Mouse (Mus musculus) adrenal gland, postnatal 25 days (tissue): Measurements from ENCODE around the gene Rhoc. TPM values are rescaled to one million over a fixed set of nuclear protein-coding genes. Genes with fewer than 3 reads are reported as not detected.
A peak's percentile ranks its signal among the peaks of the same experiment; 100 is the strongest.
"Not testable (repeated sequence)": the region's sequence is repeated elsewhere in the genome, so short reads cannot be mapped to it uniquely, and the experiment has no call there.

Experiments used
- DNase-seq: peaks from one replicate; pipeline ENCODE4 v3.0.0; 2021; ENCODE audit warnings: mixed read lengths
- total RNA-seq: library from RNA; stranded (reverse); gene quantifications from 2 replicates; pipeline ENCODE4 v1.2.3, GENCODE M21; 2021

Rhoc gene
- total RNA-seq, 1 experiment from 2014 or later = 108 TPM

- DNase-seq = no peak
Measured at GRCm38 (mm10) chr3:104785284-104785683, 2.9 kb upstream of the Rhoc start.

DNA sequence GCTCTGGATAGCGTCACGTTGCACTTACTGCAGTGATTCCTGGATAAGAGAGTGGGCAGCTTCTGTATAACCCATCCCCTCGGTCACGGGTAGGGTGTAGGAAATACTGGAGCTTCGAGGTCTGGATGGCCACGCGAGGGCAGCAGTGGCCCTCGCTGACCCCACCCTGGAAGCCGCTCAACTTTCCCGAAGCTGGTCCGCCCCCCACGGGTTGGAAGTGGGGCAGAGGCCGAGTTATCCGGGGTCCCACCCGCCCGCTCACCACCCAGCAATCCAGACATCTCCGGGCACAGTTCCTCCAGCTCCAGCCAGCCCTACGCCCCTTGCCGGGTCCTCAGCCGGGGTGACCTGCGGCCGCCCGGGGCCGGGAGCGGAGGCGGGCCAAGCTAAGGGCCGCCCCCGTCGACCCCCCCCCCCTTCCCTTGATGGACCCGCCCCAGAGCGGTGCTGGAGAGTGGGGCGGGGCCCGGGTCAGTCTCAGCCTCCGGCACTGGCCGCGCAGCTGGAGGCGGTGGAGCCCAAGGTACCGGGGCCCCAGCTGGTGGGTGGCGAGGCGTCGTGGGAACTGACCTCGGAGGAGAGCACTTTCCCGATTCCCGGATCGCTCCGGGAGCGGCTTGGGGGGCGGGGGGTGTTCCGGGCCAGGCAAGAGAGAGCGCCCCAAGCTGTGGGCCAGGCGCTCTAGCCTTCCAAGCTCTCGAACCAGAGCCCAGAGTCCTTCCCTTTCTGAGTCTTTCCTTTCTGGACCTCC is 561 bp downstream of the Rhoc start:
- DNase-seq = peak; percentile 89

DNA sequence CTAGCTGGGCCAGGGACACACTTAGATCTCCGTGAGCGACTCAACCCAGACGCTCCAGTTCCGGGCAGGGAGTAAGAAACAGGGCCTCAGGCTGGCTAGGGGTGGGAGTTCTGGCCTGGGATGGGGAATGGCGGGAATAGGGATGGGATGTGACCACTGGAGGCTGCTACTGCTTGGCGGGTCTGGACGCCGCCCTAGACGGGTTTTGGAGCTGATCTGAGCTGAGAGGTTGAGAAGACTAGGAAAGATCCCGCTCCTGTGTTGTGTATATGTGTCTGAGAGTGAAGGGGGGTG is 1.1 kb downstream of the Rhoc start:
- no peak for DNase-seq

- DNase-seq = peak; percentile 51
Measured at GRCm38 (mm10) chr3:104789822-104790221, 1.6 kb downstream of the Rhoc start.

DNA sequence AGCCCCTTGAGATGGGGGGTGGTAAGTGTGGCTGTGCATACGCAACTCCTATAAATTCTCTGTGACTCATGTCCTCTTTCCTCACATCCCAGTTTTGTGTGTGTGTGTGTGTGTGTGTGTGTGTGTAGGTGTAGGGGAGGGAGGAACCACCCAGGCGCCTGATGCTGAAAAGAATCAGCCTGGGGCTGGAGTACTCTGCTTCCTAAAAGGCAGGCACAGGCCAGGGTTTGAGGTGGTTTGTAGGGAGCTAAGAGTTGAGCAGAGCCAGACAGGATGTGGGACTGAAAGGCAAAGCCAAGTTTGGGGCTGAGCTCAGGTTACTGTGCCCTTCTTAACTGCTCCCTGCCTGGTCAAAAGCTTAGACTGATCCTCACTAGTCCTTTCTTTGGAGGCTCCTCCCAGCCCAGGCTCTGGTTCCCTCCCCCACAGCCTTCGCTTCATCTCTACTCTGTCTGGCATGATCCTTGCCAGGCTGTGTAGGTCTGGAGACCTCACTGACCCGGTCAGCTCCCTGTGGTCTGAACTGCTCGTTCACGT is 2.3 kb downstream of the Rhoc start:
- no peak for DNase-seq

GRCm38 (mm10) chr3:104791017-104791416 is 2.8 kb downstream of the Rhoc start:
- DNase-seq = no peak

DNA sequence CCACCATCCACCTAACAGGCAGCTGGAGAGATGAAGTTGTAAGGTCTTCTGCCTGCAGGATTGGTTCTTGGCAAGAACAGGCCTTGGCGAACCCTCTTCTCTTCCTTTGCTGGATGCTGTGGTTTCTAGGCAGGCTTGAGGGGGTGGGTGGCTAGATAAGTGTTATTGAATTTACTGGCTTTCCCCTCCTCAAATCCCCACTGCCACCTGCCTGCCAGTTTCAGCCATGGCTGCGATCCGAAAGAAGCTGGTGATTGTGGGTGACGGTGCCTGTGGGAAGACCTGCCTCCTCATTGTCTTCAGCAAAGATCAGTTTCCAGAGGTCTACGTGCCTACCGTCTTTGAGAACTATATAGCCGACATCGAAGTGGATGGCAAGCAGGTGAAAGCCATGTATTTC is 3.5 kb downstream of the Rhoc start:
- no peak for DNase-seq

- DNase-seq = no peak
Measured at GRCm38 (mm10) chr3:104792360-104793270, 4.4 kb downstream of the Rhoc start.

- peak; percentile 88 for DNase-seq
Measured at GRCm38 (mm10) chr3:104793871-104794828, 6.0 kb downstream of the Rhoc start.

DNA sequence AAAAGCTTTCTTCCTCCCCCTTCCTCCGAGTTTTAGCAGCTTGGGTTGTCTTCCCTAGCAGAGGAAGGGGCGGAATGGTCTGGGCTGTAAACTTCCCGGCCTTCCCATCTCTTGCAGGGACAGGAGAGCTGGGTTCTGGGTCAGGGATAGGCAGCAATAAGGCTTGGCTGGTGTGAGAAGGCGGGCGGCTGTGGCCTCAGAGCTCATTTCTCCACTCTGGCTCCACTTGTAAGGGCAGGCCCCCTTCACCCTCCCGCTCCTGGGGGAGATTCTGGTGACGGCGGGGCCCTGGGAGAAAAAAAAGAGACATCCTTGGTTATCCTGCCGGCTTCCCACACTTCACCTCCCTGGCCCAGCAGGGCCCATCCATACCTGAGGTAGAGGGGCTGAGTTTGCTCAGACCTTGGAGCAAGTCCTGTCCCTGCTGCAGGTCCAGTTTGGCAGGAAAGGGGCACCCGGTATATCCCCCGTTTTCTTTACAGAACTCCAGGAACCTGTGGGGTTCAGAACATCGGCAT is 6.8 kb downstream of the Rhoc start:
- no peak for DNase-seq

DNA sequence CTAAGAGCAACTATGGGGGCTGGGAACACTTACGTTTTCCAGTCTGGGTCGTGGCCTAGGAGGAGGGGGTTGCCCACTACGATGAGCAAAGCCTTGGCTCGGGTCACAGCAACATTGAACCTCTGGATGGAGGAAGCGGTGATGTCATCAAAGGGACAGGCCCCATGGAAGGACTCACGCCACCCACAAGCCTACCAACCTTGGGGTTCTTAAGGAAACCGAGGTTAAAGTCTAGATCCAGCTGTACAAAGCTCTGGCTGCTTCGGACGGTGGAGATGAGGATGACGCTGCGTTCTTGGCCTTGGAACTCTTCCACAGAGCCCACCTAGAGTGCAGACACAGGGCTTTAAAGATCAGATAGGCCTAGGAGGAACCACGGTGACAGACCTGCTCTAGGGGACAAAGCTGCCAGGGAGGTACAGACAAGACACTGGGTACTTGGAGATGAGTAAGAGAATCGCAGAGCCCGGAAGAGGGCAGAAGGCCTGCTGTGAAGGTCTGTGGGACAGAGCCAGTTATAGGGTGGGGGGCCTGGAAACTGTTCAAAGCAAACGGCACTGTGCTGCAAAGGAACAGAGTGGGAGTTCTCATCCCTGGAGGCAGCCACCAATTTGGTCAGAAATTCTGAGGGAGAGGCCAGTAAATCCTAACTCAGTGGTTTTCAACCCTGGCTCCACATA is 7.6 kb downstream of the Rhoc start:
- no peak for DNase-seq

GRCm38 (mm10) chr3:104796430-104797082 is 8.4 kb downstream of the Rhoc start:
- no peak for DNase-seq

- DNase-seq = no peak
Measured at GRCm38 (mm10) chr3:104800681-104801080, 12.5 kb downstream of the Rhoc start.

GRCm38 (mm10) chr3:104801481-104801880 is 13.3 kb downstream of the Rhoc start:
- no peak for DNase-seq

DNA sequence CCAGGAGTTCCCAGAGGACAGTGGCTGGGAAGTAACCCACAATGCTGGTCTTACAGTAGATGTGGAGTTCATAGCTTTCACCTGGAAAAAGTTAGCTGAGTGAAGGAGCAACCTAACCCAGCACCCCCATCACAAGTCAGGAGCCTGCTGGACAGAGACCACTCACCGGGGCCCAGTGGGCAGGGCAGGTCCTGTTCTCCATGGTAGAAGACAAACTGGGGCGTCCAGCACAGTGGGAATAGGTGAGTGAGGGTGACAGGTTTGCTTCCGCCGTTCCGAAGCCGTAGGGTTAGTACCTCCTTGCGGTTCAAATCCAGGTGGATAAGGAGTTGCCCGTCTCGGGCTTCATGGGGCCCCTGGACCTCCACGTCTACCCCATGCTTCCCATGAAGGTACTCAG is 16.1 kb downstream of the Rhoc start:
- no peak for DNase-seq

DNA sequence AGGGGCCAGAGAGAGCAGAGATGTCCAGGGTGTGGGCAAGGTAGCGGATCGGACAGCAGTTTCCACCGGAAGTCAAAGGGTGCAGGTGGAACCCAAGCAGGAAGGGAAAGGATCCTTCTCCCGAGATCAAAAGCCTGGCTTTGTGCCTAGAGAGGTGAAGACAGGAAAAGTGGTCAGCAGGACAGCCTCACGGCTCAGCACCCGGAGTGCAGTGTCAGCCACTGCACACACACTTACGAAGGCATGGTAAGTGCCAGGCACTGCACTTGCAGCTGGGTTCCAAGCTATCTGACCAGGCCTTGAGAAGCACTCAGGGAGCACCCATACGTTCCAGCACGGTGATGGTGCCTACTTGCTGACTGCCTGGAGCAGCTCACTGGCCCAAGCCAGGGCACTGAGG is 17.4 kb downstream of the Rhoc start:
- DNase-seq = no peak

DNA sequence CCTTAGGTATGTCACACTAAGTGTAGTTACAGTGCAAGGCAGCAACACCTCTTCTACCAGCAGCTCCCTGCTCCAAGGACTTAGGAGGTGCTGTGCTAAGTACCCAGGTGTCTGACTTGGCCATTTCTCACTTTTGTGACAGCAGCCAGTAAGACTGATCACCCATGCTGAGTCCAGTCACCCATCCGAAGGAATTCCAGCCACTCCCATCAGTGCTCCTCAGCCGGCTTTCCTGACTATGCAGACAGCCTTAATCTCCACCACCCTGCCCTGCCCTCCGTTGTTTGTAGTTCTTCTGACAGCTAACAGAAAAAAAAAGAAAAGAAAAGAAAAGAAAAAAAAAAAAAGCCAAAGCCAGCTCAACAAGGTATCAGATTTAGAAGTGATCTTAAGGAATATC is 23.6 kb downstream of the Rhoc start:
- DNase-seq = no peak

DNA sequence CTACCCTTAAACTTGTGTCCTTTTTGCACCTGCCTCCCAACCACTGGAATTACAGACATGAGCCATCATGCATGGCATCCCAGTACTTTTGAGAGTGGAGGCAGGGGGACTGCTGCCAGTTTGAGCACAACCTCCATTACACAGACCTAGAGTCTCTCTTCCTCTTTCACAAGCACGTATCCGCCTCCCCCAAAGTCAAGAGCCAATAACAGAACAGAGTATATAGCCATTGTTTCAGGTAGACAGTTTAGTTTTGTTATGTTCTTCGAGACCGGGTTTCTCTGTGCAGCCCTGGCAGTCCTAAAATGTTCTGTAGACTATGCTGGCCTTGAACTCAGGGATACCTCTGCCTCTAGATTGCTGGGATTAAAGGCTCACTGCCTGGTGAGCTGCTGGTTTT is 24.1 kb downstream of the Rhoc start:
- DNase-seq = no peak

DNA sequence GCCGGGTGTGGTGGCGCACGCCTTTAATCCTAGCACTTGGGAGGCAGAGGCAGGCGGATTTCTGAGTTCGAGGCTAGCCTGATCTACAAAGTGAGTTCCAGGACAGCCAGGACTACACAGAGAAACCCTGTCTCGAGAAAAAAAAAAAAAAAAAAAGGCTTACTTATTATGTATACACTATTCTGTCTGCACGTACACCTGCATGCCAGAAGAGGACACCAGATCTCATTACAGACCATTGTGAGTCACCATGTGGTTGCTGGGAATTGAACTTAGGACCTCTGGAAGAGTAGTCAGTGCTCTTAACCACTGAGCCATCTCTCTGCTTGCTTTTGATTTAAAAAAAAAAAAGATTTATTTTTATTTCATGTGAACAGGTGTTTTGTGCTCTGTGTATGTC is 25.1 kb downstream of the Rhoc start:
- DNase-seq = not testable (repeated sequence)

DNA sequence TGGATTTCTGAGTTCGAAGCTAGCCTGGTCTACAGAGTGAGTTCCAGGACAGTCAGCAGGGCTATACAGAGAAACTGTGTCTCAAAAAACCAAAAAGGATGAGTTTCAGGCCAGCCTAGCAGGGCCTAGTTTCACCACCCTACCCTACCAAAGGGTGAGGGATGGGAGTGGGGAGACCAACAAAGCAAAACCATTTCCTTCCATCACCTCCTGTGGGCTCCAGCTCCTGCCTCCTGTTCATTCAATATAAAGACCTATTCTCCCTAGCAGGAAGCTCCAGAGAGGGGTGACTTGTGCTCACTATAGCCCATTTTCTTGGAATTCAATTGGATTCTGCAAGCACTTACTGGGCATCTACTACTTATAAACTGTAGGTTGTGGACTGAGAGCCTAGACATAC is 26.6 kb downstream of the Rhoc start:
- no peak for DNase-seq

- DNase-seq = no peak
Measured at GRCm38 (mm10) chr3:104815346-104815745, 27.2 kb downstream of the Rhoc start.
